Mouse (Mus musculus) right cerebral cortex, adult 2 months (tissue): ENCODE data around the gene Gm45233.
"Not testable (repeated sequence)": the region's sequence is repeated elsewhere in the genome, so short reads cannot be mapped to it uniquely, and the experiment has no call there.

Experiments used
- DNase-seq, 2 experiments: peaks; one replicate each; pipeline ENCODE4 v3.0.0; 2021 to 2022; ENCODE audit warnings: low spot score in 2 of 2

Gm45233 gene

GRCm38 (mm10) chr7:43443917-43444293, at the start of gene Gm45233, which contains the start of gene Etfb:
Gene Gm45233, plus strand, starts transcription at chr7:43444128.
Gene Etfb, plus strand, starts transcription at chr7:43444083.
- DNase-seq: peak; percentile 93 to 94

GRCm38 (mm10) chr7:43399501-43399900, 44.4 kb upstream of the Gm45233 start:
- DNase-seq: no peak

DNA sequence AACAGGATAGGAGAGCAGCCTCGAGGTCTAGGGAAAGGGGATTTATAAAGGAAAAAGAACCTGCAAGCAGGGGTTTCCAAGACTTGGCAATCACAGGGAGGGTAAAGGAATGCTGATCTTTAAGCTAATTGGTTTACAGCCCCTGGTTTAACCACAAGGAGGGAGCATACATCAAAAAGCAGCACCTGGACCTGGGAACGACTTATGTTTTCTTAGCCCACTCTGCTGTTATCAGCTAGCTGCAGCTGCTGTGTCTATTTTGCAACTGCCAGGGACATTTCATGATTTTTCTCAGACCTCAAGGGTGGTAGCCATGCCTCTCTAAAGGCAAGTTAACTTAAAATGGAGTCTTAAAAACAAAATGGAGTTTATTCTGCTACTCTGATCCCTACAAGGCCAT, 41.2 kb upstream of the Gm45233 start:
- no peak for DNase-seq

- DNase-seq: no peak
These were observed 36.4 kb upstream of the Gm45233 start for GRCm38 (mm10) chr7:43407573-43407972.

DNA sequence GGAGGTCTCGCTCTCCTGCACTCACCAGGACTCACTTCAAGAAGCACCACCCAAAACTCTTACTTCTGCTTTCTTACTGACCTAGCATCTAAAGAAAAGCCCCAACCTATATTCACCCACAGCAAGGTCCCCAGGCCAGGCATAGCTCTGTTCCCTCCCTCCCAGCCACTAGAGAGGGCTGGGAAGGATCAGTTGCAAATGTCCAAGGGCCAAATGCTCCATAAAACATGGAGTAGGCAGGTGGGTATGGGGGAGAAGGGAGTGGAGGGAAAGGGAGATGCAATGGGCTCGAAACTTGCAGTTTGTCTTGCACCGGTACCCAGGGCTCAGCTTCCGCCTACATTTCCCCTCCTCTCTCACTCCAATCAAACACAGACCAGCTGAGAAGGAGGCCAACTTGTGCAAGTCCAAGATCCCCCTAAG, 35.8 kb upstream of the Gm45233 start, which contains the start of gene Siglecg:
TSS of gene Siglecg (plus strand) at position 74 of the 423 bp plus-strand sequence.
- no peak for DNase-seq

GRCm38 (mm10) chr7:43409084-43409483, 34.8 kb upstream of the Gm45233 start:
- DNase-seq: no peak

- not testable (repeated sequence) for DNase-seq
These were observed 32.2 kb upstream of the Gm45233 start for GRCm38 (mm10) chr7:43411724-43412123.

GRCm38 (mm10) chr7:43417298-43417697, 26.6 kb upstream of the Gm45233 start:
- DNase-seq: no peak

DNA sequence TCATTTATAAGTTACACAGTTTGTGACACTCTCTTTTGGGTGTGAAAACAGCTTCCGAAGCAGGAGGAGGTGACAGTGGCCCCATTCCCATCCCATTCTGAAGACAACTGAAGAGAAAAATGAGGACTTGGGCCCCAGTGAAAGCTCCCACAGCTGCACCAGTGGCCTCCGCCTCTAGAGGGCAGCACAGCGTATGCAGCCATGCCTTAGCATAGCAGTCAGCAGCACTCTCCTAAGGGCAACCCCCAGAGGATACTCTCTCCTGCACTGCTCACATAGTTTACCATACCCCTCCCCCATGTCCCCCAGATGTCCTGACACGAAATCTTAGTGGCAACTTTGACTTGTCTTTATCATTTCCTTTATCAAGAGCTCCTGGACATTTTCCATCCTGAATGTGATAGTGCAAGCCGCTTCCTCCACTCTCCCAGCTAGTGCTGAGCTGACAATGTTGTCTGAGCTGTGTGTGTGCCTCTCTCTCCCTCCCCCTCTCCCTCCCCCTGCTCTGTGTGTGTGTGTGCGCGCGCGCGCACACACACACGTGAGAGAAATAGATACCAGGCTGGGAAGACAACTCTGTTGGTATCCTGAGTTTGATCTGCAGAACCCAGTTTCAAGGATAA, 20.8 kb upstream of the Gm45233 start:
- DNase-seq: peak; percentile 85 to 90

- DNase-seq: no peak
These were observed 19.8 kb upstream of the Gm45233 start for GRCm38 (mm10) chr7:43423991-43424625.

DNA sequence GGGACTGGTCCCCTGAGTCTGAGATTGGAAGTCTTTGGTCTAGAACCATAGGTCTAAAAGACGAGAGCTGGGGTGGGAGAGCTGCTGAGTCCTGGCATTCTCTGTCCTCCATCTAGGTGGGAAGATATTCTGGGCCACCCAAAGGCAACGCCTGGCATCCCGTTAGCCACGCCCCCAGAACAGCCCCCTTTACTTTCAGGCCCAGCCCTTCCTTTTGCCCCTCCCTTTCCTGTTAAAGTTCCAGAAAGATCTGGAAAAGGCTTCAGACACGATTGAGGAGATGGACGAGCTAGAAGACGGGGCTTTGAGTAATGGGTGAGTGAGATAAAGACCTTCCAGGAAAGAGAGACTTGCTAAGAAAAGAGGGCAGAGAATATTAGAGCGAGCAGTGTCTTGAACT, 16.5 kb upstream of the Gm45233 start, which contains the start of gene Lim2:
TSS of gene Lim2 (plus strand) at position 265 of the 400 bp plus-strand sequence.
- DNase-seq: no peak

DNA sequence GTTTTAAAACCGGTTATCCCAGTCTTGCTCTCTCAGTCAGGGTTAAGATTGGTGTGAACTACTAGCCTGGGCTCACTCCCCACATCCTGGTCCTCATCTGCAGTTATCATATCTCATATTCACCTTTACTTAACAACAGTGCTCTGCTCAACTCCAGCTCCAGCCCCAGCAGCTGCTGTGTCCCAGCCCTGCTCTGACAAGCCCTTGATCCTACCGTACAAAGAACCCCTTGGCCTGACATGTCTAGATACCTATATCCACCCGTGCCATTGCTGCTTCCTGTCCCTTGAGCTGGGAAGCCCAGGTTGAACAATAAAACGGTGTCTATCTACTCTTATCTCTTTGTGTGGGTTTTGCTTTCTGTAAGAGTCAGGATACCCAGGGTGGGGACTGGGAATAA, 14.4 kb upstream of the Gm45233 start:
- DNase-seq: no peak

- DNase-seq: no peak
These were observed 11.0 kb upstream of the Gm45233 start for GRCm38 (mm10) chr7:43432891-43433290.

DNA sequence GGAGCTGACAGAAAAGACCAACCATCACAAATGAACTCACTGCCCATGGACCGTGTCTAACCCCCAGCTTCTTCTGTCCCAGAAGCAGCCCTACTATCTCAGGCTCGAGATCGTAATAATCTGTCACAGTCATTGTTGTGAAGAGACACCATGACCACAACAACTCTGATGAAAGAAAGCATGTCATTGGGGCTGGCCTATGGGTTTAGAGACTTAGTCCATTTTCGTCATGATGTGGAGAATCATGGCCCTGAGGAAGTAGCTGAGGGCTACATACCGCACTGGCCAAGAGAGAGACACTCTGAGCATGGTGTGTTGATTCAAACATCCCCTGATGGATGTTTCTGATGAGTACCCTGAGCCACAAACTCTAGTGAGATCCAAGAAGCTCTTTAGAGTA, 9.3 kb upstream of the Gm45233 start:
- no peak for DNase-seq

- DNase-seq: no peak
These were observed 7.3 kb upstream of the Gm45233 start, which contains the start of gene Nkg7 for GRCm38 (mm10) chr7:43436341-43437255. Gene Nkg7, plus strand, starts transcription at chr7:43437073.

DNA sequence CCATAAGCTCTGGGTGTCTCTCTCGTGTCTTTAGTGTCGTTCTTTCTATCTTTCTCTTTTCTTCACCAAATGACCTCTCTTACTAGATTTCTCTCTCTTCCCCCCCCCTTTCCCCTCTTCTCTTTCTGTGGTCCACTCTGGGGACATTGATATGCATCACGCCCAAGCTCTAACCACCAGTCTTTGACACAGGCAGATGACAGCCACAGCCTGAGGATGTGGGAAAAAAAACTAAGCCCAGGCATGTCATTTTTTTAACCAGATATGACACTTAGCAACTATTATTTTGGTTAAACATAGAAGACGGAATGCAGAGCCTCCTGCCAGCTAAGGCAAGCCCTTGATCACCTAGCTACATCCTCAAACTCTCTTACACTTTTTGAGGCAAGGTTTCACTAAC, 5.3 kb upstream of the Gm45233 start:
- DNase-seq: no peak

DNA sequence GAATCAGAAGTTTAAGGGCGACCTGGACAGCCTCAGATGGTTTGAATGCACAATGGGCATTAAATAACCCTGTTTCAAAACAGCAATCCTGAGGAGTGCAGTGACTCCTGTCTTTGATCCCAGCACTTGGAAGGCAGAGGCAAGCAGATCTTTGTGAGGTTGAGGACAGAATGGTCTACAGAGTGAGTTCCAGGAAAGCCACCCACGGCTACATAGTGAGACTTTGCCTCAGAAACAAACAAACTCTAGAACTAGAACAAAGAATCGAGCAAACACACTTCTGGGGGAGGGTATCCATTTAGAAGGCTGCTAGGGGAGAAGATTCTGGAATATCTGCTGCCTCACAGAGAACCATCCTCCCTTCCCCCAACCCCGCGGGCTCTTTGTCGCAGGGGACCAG, 3.4 kb upstream of the Gm45233 start, which contains the start of gene Cldnd2:
TSS of gene Cldnd2 (plus strand) at position 301 of the 400 bp plus-strand sequence.
- DNase-seq: no peak

GRCm38 (mm10) chr7:43441071-43441470, 2.9 kb upstream of the Gm45233 start:
- no peak for DNase-seq

- no peak for DNase-seq
These were observed 1.2 kb upstream of the Gm45233 start for GRCm38 (mm10) chr7:43442684-43443083.

- peak; percentile 64 to 73 for DNase-seq
These were observed 607 bp upstream of the Gm45233 start for GRCm38 (mm10) chr7:43443126-43443916.

DNA sequence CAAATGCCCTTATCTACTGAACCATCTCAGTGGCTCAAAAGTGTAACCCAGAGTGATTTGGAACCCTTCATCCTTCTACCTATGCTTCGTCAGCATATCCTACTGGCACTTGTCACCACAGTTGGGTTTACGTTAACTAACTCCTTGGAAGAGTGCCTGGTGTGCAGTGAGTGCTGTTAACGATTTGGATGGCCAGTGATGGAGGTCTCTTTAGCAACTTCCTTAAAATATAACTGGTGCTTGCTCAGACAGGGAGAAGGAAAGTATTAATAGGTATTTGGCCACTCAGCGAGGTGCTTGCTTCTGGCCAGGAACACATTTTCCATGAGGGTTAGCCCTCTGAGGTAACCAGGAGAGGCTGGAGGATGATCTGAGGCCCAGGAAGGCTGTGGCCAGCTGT, 3.9 kb downstream of the Gm45233 start:
- DNase-seq: no peak
